7 mouse cellular contexts compared by ENCODE assay signal in the genomic region with DNA sequence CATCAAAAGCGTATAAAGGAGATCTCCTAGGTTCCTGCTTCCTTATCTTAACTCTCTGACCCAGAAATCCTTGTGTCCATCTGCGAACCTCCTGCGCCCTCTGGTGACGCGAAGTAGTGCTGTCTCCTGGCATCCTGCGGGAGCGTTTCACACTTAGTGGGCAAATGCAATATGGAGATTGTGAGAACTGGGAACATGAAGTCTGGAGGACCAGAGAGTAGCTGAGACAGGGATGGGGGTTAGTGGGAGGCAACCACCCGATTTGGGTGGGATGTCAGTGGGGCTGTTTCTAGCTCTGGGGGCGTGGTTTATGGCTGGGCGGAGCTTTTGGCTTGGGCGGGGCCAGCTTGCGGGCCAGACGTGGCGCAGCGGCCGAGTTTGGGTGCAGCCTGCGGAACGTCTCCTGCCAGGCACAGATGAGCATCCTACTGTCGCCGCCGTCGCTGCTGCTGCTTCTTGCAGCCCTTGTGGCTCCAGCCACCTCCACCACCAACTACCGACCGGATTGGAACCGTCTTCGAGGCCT. TPM values are rescaled to one million over a fixed set of nuclear protein-coding genes. Genes with fewer than 3 reads are reported as not detected.
A peak's percentile ranks its signal among the peaks of the same experiment; 100 is the strongest.
DNase-seq lines count a peak whose midpoint lies in the region; ATAC-seq and TF ChIP-seq lines count a peak whose summit lies in the region.

A gene (plus strand): TSS at position 156 of the 526 bp plus-strand sequence.

- intact Hi-C loops in left cerebral cortex, postnatal 4 days (cut with DNase I): loop anchor here (5.0 to 10.0 kb wide), 2 partner anchors 42 to 130 kb away; no protein-coding TSS in a partner anchor

- H3K27ac ChIP-seq in intestine, postnatal 0 days (ENCODE audit: low read depth, low read length): peak within 1 kb of the TSS; percentile 28; the same call in 1 of the 2 replicates
- H3K27ac ChIP-seq in midbrain, embryonic 12.5 days (replicated peaks): no peak within 1 kb of the TSS
- peak within 1 kb of the TSS; percentile 28; the same call in 1 of the 2 replicates for H3K27ac ChIP-seq in small intestine, adult 2 months (ENCODE audit: insufficient read depth, low read depth, low read length)

- peak within 1 kb of the TSS; percentile 59 for H3K4me3 ChIP-seq in intestine, postnatal 0 days (ENCODE audit: low read depth, low read length)
- H3K4me3 ChIP-seq in midbrain, embryonic 12.5 days: peak within 1 kb of the TSS; percentile 50
- peak within 1 kb of the TSS; percentile 71 for H3K4me3 ChIP-seq in small intestine, adult 2 months (ENCODE audit: low read depth, low read length)

- peak within 1 kb of the TSS; percentile 78 for H3K4me2 ChIP-seq in intestine, postnatal 0 days (replicated peaks; ENCODE audit: low read depth)
- peak within 1 kb of the TSS; percentile 67 for H3K4me2 ChIP-seq in midbrain, embryonic 12.5 days (replicated peaks)

- peak within 1 kb of the TSS; percentile 51 for H3K9ac ChIP-seq in intestine, postnatal 0 days (ENCODE audit: low read depth, low read length)
- H3K9ac ChIP-seq in midbrain, embryonic 12.5 days (replicated peaks): peak within 1 kb of the TSS; percentile 50

- H3K4me1 ChIP-seq in intestine, postnatal 0 days (replicated peaks; ENCODE audit: control insufficient read depth, insufficient read depth, low read length): peaks cover 10% of the 10 kb centered on the region; the same call in 1 of the 2 replicates
- H3K4me1 ChIP-seq in midbrain, embryonic 12.5 days: peaks cover 24% of the 10 kb centered on the region
- H3K4me1 ChIP-seq in small intestine, adult 2 months (ENCODE audit: control insufficient read depth, insufficient read depth, insufficient read length, low read length): peaks cover 21% of the 10 kb centered on the region

- WGBS in intestine, postnatal 0 days: under 1% methylated on average over 25 of the region's 26 CpGs
- WGBS in midbrain, embryonic 12.5 days: under 1% methylated on average over 18 of the region's 26 CpGs
- WGBS in small intestine, adult 2 months: under 1% methylated on average over 26 of the region's 26 CpGs

- no peaks in the 10 kb centered on the region for H3K36me3 ChIP-seq in intestine, postnatal 0 days (ENCODE audit: control insufficient read depth, insufficient read depth)
- no peaks in the 10 kb centered on the region for H3K36me3 ChIP-seq in midbrain, embryonic 12.5 days
- 0 out of 2 replicates have a peak, but pooled peaks cover 2% of the 10 kb centered on the region for H3K36me3 ChIP-seq in small intestine, adult 2 months (ENCODE audit: control insufficient read depth, insufficient read depth, low read length)

- peak; percentile 77 for DNase-seq in adrenal gland, adult 8-10 months
- peak; percentile 88 for DNase-seq in embryo, embryonic 9.5 days (ENCODE audit: extremely low spot score)
- no peak for DNase-seq in gonadal fat pad, adult 2 months (ENCODE audit: low read depth)
- peak; percentile 92 for DNase-seq in left cerebral cortex, postnatal 4 days

- no peaks in the 10 kb centered on the region for H3K9me3 ChIP-seq in intestine, postnatal 0 days (ENCODE audit: control insufficient read depth)
- H3K9me3 ChIP-seq in midbrain, embryonic 12.5 days: no peaks in the 10 kb centered on the region

- H3K27me3 ChIP-seq in intestine, postnatal 0 days (replicated peaks; ENCODE audit: control insufficient read depth, insufficient read depth, low read length): no peaks in the 10 kb centered on the region
- H3K27me3 ChIP-seq in midbrain, embryonic 12.5 days: peaks cover 38% of the 10 kb centered on the region
- peaks cover 6% of the 10 kb centered on the region for H3K27me3 ChIP-seq in small intestine, adult 2 months (ENCODE audit: control insufficient read depth, insufficient read depth, low read length)

- TF ChIP-seq CTCF in intestine, postnatal 0 days (IDR thresholded peaks at IDR 0.05; ENCODE audit: low read depth): peak; percentile 99
- TF ChIP-seq CTCF in small intestine, adult 2 months (IDR thresholded peaks at IDR 0.05; ENCODE audit: extremely low read depth, insufficient read length, insufficient replicate concordance, low read depth, low read length): peak; percentile 98

- peak; percentile 55; the same call in 1 of the 2 replicates for TF ChIP-seq POLR2A in small intestine, adult 2 months (IDR thresholded peaks at IDR 0.05; ENCODE audit: low read depth, low read length)

- peak; percentile 55 for ATAC-seq in intestine, postnatal 0 days
- peak; percentile 72 for ATAC-seq in midbrain, embryonic 12.5 days (ENCODE audit: low FRiP score, low read depth)

RNA-seq across cellular contexts. Expression of the gene that starts here (rescaled TPM):
- total RNA-seq in adrenal gland, adult 8-10 months (2022): 10 to 100 TPM; 39.2 to 61.9 (median 57.1) TPM
- 90.6 and 93.3 TPM in 2 replicates for polyA plus RNA-seq in gonadal fat pad, adult 2 months (2012; rRNA removed)
- polyA plus RNA-seq in intestine, postnatal 0 days (2015; fragmentation: Nextera tagmentation; extraction: Ambion mirVana): 283 and 284 TPM in 2 replicates
- 100 to 1,000 TPM; 163 to 165 TPM for total RNA-seq in left cerebral cortex, postnatal 4 days (2021)
- 55.4 and 69.3 TPM in 2 replicates for polyA plus RNA-seq in midbrain, embryonic 12.5 days (2016; fragmentation: Nextera tagmentation; extraction: Ambion mirVana)
- polyA plus RNA-seq in small intestine, adult 2 months (2012; rRNA removed): 107 and 174 TPM in 2 replicates
